Mouse (Mus musculus): ENCODE data around the gene Vav1.
"Not testable (repeated sequence)": the region's sequence is repeated elsewhere in the genome, so short reads cannot be mapped to it uniquely, and the experiment has no call there.

The Vav1 gene

DNA sequence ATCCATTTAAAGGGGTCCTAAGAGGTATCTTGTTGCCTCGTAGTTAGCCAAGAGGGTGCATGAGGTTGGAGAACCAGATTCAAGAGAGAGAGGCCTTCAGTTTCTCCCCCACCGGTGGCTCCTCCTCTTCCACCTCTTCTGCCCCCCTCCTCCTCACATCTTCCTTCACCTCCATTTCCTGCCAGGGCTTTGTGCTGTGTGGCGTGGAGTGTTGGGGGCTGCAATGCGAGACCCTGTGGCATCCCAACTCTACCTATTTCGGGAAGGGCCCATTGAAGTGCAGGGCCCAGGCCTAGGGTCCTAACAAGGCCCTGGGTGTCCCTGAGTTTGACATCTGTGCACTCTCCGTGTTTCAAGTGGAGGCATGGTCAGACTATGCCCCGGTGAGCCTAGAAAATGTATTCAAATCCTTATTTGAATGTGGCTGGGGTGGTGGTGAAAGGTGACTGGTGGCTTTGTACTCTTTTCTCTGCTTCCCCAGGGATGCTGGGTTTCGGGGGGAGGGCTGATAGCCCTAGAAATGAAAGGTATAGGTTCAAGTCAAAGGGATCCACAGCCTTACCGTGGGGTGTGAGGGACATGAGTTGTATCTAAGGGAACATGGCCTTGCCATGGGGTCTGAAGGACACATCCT, 808 bp downstream of the Vav1 start:
- no peak for DNase-seq (ENCODE audit: low read depth, low spot score)

DNA sequence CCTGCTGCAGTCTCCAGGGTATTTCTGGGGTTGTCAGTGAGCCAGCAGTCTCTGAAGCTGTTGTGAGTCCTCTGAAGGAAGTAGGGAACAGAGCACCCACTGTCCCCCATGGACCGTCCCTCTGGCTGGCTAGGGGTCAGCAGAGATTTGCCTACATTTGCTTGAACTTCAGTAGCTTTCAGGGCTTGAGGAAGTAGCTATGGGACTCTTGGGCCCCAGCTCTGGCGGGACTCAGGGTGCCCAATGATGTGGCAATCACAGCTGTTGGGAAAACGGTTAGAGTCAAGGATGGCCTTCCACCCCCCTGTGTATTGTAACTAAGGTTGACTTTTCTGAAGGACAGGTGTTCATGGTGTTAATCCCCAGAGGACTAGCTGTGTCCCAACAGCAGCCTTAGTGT, 1.5 kb downstream of the Vav1 start:
- no peak for DNase-seq (ENCODE audit: low read depth, low spot score)

DNA sequence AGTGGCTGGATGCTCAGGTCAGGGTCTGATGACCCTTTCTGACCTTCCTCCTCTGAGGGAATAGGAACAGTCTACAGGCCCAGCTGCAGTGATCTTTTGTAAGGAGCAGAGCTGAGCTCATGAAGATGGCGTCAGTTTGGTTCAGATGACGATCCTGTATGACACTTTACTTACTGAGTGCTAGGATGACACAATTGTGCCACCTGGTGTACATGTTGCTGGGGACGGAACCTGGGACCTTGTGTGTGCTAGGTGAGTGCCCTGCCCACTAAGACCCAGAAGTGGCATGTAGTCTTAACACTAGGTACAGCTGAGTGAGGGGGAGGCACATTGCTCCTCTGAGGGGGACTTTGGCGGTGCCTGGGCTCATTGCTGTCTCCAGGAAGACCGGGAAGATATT, 5.0 kb downstream of the Vav1 start:
- DNase-seq (ENCODE audit: low read depth, low spot score) = no peak

DNA sequence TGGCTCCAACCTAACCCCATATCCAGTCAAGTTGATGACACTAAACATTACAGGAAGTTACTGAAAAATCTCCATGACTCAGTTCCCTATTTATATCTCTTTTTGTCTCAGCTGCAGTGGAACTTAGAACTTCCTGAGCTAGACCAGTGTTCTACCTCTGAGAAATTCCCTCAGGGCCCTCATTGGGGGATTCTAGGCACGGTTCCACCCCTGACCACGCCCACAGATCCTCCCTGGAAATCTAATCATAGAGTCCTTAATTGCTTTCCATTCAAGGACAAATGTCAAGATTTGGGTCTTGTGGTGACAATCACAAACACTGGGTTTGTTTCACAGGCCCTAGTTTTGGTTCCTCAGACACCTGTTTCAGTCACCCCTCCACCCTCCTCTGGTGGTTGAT, 6.2 kb downstream of the Vav1 start:
- no peak for DNase-seq (ENCODE audit: low read depth, low spot score)

DNA sequence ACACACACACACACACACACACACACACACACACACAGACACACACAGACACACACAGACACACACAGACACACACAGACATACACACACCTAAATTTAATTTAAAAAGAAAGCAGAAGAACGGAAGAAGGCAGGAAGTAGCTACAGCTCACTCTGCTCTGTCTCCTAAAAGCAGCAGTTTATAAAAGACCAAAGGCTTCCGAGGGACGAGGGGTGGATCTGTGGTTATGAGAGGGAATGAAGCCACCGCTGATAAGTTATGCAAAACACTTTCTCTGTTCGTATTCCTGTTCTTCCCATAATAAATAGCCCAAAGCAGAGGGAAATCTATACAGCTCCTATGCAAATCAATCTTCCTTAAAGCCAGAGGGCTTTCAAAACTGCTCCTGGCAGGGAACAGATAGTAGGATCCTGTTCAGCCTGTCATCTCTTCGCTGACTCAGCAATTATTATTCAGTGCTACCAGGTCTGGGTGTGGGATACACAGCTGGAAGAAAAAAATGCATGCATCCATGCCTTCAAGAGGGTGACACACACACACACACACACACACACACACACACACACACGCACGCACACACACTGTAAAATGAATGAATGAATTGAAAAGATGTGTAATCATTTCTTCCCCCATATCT, 7.9 kb downstream of the Vav1 start:
- no peak for DNase-seq (ENCODE audit: low read depth, low spot score)

DNA sequence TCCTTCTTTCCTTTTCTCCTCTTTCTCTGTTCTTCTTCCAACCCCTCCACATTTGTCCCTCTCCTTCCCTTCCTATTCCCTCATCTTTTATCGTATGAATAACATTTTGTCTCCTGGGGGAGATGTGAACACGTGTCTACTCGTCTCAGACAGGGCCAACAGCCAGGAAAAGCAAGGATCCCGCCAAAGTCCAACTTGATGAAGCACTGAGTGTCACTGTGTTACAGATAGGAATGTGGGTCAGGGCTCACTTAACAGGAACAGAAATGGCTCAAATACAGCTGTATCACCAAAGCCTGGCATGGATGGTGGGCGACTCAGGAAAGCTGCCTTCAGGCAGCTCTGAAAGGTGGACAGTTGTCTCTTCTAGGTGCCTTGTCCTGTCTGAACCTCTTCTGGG, 10.4 kb downstream of the Vav1 start:
- DNase-seq (ENCODE audit: low read depth, low spot score) = no peak

DNA sequence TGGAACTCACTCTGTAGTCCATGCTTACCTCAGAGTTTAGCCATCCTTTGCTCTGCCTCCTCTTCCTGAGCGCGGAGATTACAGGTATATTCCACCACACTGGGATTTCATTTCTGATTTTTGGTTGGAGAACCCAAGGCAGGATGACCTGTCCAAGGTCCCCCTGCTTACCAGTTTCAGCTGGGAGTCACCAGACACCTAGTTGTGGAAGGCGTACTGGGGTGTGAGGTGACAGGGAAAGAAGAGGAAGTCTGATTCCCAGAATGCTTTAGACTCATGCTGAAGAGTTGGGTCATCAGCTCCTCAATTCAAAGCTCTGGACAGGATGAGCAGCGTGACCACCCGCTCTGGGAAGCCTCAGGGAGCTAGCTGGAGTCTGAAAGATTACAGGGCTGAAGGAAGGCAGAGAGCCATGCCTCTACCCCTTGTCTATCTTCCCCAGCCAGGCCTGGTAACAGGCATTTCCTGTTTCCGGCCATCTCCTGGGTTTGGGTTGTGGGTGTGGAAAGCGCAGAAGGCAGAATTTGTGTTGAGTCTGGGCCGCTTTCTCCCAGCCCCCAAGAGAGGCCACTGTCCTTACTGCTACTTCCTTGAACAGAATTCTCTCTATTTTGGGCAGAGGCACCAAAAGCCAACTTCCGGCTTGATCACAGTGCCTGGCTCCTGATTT, 11.2 kb downstream of the Vav1 start:
- no peak for DNase-seq (ENCODE audit: low read depth, low spot score)

DNA sequence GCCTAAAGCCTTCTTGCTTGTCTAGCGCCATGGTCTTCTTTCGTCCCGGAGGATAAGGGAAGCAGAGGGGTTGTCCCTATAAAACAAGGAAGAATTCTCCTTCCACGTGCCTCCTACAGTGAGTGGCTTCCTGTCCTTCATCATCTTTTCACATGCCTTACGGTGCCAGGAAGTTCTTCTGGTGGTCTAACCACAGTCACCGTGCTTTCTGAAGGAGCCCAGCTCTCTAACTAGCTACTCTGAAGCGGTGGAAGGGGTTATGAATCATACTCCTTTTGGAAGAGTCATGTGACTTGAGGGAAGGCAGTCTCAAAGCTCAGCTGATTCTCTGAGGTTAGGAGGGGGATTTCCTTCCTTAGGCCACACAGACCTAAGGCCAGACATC, 11.8 kb downstream of the Vav1 start:
- DNase-seq (ENCODE audit: low read depth, low spot score) = no peak

DNA sequence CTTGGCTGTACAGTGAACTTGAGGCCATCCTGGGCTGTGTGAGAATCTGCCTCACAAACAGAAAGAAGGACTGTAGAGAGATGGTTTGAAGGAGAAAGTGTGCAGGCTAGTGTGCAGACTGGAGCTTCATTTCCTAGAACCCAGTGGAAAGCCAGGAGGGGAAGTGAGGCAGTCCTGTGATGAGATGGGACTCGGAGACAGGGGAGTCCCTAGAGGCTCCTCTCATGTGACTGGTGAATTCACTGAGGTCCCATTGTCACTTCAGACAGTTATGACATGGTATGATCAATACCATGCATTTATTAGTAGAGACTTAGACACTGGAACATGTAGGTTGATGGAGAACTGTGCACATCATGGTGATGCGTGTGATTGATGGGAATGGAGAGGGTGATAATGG, 13.4 kb downstream of the Vav1 start:
- no peak for DNase-seq (ENCODE audit: low read depth, low spot score)

DNA sequence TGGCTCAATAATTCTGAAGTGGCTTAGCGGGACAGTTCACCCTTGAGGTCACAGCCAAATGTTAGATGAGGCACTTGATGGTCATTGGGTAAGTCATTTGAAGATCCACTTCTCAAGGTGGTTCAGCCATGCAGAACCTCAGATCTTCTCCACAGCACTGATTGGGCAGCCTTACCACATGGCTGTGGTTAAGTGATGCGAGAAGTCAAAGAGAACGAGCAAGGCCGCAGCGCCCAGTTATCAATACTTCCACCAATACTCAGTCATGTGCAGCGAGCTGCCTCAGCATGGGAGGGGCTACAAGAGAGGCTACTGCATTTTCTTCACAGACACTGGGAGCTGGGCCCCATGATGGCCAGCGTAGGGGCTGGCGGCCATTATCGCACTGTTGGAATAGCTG, 14.1 kb downstream of the Vav1 start:
- no peak for DNase-seq (ENCODE audit: low read depth, low spot score)

DNA sequence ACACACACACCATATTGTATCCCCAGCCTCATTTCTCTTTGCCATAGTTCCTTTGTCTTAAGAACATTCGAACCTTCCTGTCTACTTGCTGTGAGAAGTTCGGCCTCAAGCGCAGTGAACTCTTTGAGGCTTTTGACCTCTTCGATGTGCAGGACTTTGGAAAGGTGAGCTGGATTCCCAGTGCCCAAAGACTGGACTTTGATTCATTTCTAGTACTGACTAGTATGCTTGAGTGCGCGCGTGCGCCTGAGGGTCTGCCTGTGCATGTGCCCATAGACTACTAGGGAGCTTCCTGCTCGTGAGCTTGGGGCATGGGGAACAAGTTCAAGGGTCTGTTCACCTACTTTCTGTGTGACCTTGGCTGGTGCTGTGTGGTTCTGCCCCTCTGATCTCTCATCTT, 17.0 kb downstream of the Vav1 start:
- DNase-seq (ENCODE audit: low read depth, low spot score) = no peak

DNA sequence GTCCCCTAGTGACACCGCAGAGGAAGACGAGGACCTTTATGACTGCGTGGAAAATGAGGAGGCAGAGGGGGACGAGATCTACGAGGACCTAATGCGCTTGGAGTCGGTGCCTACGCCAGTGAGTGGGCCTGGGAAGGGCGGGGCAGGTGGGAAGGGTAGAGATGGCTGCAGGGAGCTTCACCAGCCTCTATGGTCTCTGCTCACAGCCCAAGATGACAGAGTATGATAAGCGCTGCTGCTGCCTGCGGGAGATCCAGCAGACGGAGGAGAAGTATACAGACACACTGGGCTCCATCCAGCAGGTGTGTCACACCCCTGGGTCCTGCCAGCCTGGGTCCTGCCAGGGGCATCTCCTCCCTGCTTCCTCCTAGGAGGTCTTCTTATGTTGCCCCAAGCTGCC, 18.1 kb downstream of the Vav1 start:
- no peak for DNase-seq (ENCODE audit: low read depth, low spot score)

DNA sequence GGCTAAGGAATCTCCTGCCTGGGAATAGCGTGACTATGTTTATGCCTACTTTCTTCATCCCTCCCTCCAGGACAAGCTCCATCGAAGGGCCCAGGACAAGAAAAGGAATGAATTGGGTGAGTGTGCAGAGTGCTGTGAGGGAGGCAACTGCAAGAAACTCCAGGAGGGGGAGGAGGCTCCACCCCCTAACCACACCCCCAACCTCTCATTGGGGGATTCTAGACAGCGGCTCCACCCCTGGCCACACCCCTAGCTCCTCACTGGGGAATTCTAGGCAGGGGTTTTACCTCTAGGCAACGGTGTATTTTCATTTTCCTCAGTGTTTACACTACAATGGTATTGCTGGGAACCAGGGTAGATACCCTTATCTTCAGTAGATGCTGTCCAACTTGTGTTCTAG, 26.7 kb downstream of the Vav1 start:
- no peak for DNase-seq (ENCODE audit: low read depth, low spot score)

DNA sequence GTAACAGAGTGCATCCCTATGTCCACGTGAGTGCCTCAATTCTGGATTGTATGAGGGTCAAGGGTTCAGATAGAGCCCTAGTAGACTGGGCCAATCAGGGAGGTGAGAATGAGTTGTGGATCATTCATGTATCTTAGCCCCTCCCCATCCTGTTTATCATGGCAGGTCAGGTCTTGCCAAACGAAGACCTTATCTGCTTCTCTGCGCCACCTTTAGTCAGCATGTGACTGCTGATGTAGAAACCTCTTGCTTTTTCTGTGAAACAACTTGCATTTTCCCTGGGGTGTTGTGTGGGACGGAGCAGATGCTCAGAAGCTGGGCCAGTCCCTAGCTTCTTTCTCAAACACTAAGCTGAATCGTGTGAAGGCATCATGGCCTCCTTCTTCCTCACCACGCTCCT, 28.2 kb downstream of the Vav1 start:
- DNase-seq (ENCODE audit: low read depth, low spot score) = no peak

DNA sequence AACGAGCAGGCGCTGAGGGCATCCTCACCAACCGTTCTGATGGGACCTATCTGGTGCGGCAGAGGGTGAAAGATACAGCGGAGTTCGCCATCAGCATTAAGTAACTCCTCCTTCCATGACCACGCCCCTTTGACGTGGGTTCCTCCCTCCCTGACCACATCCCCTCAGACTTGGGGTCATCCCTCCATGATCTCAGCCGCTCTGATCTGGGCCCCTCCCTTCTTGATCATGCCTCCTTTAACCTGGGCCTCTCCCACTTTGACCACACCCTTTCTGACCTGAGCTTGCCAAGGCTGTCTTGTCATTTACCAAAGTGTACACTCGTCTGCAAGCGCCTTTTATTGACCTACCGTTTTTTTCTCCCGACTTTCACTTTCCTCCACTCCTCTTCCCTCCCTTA, 32.9 kb downstream of the Vav1 start:
- DNase-seq (ENCODE audit: low read depth, low spot score) = peak; percentile 48

DNA sequence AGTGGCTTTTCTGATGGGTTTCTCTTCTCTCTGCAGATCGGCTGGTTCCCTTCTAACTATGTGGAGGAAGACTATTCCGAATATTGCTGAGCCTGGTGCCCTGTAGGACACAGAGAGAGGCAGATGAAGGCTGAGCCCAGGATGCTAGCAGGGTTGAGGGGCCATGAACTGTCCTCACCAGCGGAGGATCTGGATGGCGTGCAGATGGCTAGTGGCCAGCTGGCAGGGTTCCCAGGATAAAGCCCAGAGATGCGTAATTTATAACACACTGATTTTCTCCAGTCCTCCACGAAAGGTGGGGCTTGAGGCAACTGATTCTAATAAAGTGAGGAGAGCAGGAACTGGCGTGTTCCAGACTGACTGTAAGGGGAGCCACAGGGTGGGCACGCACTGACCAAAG, 48.7 kb downstream of the Vav1 start:
- DNase-seq (ENCODE audit: low read depth, low spot score) = no peak

DNA sequence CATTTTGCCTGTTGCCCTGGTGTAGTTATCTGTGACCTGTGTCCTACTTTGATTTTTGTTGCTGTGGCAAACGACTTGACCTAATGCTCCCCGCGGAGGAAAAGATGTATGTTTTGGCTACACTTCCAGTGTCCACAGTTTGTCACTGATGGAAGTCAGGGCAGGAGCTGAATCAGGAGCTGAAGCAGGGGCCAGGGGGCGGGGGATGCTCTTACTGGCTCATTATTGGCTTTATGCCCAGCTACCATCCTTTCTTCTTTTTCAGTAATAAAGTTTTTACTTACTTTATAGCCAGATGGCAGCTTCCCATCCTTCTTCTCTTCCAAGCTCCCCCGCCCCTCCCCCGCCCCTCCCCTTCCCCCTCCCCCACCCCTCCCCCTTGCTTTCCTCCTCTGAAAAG, 50.0 kb downstream of the Vav1 start:
- no peak for DNase-seq (ENCODE audit: low read depth, low spot score)

DNA sequence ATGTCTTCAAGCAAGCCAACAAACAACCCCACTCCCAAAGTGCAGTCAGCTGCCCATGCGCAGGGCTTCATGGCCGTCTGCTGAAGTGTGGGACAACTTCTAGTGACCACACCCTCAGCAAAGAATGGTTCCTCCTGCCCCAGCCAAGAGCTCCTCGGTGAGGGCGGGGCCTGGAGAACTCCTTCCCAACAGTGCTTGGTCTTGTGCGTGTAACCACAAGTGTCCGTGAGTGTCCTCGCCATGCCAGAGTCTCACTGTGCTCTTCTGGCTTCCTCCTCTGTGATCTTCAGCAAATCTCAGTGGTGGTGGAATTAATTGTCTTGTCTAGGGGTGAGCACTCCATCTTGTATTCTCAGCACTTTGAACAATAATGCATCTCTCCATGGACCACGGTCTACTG, 52.1 kb downstream of the Vav1 start:
- no peak for DNase-seq (ENCODE audit: low read depth, low spot score)

DNA sequence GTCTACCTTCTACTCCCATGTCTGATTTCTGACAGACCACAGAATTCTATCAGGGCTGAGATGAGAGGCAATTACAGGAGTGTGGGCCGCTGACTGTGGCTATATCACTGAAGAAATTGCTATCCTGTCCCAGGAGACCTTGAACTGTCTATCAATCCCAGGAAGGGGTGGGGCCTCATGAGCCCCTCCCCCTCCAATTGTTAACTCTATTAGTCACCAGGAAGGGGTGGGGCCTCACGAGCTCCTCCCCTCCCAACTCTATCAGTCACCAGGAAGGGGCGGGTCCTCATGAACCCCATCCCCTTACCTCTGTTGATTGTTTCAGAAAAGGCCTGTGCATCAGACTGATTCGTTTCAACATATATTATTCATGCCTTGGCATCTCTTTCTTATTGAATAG, 53.3 kb downstream of the Vav1 start:
- peak; percentile 29 for DNase-seq (ENCODE audit: low read depth, low spot score)

DNA sequence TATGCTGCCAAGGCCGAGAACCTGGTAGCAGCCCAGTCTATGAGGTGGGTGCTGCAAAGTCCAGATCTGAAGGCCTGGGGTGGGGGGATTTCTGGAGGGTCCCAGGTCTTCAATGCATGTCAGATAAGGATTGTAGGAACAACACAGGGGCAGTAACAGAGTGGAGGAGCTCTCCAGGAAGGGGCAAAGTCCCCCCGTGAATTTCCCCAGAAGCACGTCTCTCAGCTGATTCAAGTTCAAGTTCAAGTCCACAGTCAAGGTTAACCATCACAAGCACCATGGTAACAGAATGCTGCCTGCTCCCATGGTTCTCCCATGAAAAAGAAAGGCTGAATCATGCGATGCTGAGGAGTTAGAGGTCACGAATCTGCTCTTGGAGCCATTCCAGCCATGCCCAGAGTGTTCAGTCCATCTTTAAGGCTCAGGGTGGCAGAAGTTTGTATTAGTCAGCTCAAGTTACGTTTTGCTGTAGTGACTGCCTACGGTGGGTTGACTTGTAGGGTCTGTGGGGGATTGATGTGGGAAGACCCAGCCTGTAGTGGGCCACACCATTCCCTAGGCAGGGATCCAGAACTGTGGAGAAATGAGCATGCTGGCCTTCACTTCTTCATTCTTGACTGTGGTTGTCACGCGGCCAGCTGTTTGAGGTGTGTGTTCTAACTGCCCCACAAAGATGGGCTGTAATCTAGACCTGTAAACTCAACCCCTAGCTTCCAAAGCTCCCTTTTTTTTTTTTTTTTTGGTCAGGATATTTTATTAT, 55.3 kb downstream of the Vav1 start:
- DNase-seq (ENCODE audit: low read depth, low spot score) = no peak

DNA sequence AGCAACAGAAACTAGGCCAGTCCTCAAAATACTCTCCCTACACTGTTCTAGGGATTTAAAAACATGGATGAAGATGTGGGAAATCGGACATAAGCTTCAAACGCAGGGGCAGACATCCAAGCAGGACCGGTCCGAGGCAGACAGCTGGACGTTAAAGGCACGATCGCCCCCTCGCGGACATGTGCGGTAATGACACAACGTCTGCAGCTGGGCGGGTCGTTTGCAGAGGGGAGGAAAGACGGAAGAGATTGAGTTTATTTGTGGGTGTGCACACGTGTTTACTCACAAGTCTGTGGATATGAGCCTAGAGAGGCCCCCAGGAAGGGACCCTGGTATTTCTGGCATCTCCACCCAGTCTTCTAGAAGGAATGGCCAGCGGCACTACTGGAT, 55.9 kb downstream of the Vav1 start:
- DNase-seq (ENCODE audit: low read depth, low spot score) = peak; percentile 39

DNA sequence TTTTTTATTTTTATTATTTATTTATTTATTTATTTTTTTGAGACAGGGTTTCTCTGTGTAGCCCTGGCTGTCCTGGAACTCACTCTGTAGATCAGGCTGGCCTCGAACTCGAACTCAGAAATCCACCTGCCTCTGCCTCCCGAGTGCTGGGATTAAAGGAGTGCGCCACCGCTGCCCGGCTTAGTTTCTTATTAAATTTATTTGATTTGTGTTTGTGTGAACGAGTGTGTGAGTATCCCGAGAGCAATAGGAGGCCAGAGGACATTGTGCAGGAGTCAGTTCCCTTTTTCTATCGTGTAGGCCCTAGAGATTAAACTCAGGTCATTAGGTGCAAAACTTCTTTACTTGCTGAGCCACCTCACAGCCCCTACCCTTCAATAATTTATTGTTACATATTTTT, 56.3 kb downstream of the Vav1 start:
- not testable (repeated sequence) for DNase-seq (ENCODE audit: low read depth, low spot score)
